Mouse (Mus musculus) cortical plate, adult 2 months (tissue): Measurements from ENCODE around the gene Susd1. TPM values are rescaled to one million over a fixed set of nuclear protein-coding genes. Genes with fewer than 3 reads are reported as not detected.
A peak's percentile ranks its signal among the peaks of the same experiment; 100 is the strongest.

ENCODE experiments used
- H3K27ac ChIP-seq: fragments of 200-500 bp; 2 replicates; pipeline ENCODE4 v1.5.1; 2012; ENCODE audit warnings: low read length, control low read depth, inconsistent platforms; ENCODE audit not compliant: insufficient read depth
- H3K4me1 ChIP-seq: fragments of 200-500 bp; 2 replicates; pipeline ENCODE4 v1.6.1; 2011; ENCODE audit warnings: low read length; ENCODE audit not compliant: control insufficient read depth, insufficient read depth
- H3K4me3 ChIP-seq: fragments of 200-500 bp; 2 replicates; pipeline ENCODE4 v1.5.1; 2011; ENCODE audit warnings: mild to moderate bottlenecking, low read length, control low read depth; ENCODE audit not compliant: insufficient read depth
- CTCF ChIP-seq: fragments of 200-500 bp; IDR thresholded peaks from 2 replicates; pipeline ENCODE4 v1.5.1; 2011; ENCODE audit warnings: mild to moderate bottlenecking, control low read depth, low read length; ENCODE audit not compliant: insufficient read depth; ENCODE audit errors: extremely low read depth
- POLR2A ChIP-seq: fragments of 200-500 bp; IDR thresholded peaks from 2 replicates; pipeline ENCODE4 v1.6.1; 2011; ENCODE audit warnings: mild to moderate bottlenecking, low read length, control low read depth; ENCODE audit not compliant: insufficient read depth; ENCODE audit errors: extremely low read depth
- polyA plus RNA-seq: library from polyadenylated mRNA; depleted of rRNA; stranded (reverse); fragments of >200 nt; gene quantifications from 2 replicates; pipeline ENCODE4 v1.2.3, GENCODE M21; 2012

Gene Susd1
- polyA plus RNA-seq, 1 experiment, result 12.8 TPM

DNA sequence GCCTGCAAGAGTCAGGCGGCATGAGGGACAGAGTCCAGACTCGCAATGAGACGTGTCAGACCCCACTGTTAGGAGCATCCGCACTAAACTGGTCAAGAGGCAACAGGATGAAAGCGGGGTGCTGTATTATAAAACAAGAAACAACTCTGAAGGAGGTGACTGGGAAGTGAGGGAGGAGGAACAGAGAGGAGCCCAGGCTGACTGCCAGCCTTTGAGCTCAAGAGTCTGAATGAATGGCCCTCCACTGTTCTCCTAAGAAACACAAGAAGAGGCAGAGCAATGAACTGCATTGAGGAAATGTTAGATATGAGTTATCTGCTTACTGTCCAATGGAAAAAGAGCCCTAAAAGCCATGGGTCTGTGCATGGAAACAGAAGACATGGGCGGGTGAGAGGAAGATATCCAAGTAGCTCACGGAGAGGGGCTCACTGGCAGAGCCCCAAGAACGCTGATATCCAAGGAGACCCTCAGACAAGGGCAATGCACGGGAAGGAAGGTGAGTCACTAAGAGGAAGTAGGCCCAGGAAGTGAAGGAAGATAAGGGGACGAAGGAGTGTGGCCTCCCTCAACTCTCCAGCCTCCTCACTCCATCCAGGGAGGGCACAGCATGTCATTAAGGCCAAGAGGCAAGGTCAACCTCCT lies 53.1 kb downstream of the Susd1 start:
- Histone ChIP-seq H3K4me1 (peaks cover 14% of the 10 kb centered on the region), H3K27ac (no peak overlapping the region), H3K4me3 (no peak overlapping the region)
- TF ChIP-seq CTCF (no peak), POLR2A (no peak)

DNA sequence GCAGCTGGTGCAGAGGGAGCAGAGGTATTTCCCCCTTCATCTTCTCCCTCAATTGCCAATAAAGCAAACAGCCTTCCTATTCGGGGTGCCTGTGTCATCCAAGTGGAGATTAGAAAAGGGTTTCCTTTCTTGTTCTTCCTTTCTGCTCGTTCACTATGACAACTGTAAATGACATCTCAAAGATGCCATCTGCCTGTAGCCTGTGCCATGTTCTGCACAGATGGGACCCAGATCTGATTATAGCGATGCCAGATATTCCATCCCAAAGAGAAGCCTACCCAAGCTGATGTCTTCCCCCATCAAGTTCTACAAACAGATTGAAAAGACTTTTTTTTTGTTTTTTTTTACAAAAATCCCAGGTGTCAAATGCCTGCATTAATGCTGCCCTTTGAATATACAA lies 54.6 kb downstream of the Susd1 start:
- Histone ChIP-seq H3K4me1 (peaks cover 12% of the 10 kb centered on the region), H3K27ac (no peak overlapping the region), H3K4me3 (no peak overlapping the region)
- TF ChIP-seq POLR2A, result no peak
- no peak for TF ChIP-seq CTCF

DNA sequence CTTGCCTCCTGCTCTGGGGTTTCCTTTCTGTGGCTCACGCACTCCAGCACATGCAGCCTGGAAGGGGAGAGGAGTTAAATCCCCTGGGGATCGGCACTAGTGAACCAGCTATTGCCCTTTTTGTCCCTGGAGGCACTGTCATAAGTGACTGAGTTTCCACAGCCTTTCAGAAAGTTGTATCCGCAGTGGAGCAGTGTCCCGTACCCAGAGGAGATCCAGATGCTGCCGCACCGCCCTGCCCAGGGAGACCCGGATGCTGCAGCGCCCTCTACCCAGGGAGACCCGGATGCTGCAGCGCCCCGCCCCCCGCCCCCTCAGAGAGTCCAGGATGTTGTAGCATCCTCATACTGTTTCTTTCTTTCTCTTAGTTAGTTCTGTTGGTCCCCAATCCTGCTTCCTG lies 56.3 kb downstream of the Susd1 start:
- no peak overlapping the region for H3K27ac ChIP-seq
- peaks cover 12% of the 10 kb centered on the region for H3K4me1 ChIP-seq
- TF ChIP-seq CTCF (no peak), POLR2A (no peak)
- no peak overlapping the region for H3K4me3 ChIP-seq

DNA sequence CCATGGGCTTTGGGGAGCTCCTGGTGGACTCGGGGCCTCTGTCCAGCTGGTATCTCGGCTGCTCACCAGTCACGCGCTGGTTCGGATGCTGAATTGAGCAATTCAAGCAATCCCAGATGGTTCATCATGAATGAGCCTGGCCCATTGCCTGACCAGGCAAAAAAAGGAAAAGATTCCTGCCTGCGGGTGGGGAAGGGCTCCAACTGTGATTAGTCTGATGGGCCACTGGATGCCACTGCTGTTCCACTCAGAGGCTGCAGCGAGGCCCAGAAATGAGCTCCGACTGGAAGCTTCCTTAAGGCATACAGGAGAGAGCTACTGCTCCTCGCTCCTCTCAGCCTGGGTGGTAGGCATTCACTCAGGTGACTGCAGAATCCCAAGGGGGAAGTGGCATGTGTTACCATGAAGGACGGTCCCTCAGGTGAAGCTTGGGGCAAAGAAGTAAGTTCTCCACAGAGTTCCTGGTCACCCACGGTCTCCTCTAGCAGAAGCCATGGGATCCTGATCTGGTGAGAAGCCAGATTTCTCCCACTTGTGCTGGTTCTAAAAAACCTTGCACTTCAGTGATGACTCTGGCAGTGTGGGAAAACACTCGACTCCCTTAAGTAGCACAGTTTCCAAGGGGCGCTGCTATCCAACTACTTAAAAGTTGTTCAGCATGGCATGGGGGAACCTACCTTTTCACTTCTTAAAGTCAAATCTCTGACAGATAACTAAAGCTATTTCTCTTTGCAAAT lies 57.3 kb downstream of the Susd1 start:
- Histone ChIP-seq H3K4me1 (peaks cover 12% of the 10 kb centered on the region), H3K27ac (no peak overlapping the region), H3K4me3 (no peak overlapping the region)
- TF ChIP-seq CTCF (peak; percentile 92), POLR2A (no peak)

DNA sequence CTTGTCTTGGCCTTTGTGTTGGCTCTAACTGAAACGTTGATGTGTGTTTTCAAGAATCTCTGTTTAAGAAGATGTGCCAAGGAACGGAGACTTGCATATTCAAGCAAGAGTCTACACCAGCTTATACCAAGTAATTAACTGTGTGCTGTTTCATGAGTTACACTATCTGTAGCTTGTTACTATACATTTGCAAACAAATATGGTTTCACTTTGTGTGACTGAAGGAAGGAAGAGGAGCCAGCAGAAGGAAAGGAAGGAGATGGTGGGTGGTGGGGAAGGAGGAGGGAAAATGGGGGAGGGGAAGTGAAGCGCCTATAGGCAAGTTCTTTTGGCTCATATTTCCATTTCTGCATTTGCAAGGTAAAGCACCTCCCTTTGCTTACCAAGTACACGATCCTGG lies 58.0 kb downstream of the Susd1 start:
- no peak for TF ChIP-seq CTCF
- TF ChIP-seq POLR2A, result no peak
- no peak overlapping the region for H3K27ac ChIP-seq
- H3K4me3 ChIP-seq, result no peak overlapping the region
- peaks cover 10% of the 10 kb centered on the region for H3K4me1 ChIP-seq

DNA sequence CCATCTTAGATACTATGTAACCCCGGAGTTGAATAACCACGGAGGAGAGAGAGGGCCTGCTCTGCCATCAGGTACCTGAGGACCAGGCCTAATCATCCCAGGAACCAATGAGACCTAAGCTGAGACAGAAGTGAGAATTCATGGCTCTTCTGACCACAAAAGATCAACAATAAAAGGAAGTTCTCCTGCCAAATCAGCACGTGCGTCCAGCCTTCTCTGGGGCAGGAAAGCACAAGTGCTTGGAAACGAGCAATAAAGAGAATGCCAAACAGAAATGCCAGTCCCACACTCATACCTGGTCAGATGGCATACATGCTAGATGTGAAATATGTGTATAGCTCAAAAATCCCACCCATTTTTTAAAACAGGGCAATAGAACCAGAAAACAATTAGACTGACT lies 58.6 kb downstream of the Susd1 start:
- Histone ChIP-seq H3K4me3 (no peak overlapping the region), H3K4me1 (peaks cover 10% of the 10 kb centered on the region), H3K27ac (no peak overlapping the region)
- TF ChIP-seq CTCF, result no peak
- no peak for TF ChIP-seq POLR2A

DNA sequence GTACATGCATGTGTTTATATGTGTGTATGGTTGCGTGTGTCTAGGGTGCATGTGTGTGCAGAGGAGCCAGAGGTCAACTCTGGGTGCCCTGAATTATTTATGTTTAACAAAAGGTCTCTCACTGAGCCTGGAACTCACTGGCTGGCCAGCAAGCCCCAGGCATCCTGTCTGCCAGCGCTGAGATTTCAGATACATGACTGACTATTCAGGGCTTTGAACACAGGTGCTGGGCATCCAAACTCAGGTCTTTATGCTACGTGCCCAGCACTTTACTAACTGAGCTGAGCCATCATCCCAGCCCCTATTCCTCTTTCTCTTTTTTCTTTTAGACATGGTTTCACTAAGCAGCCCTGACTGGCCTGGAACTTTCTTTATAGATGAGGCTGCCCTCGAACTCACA lies 59.8 kb downstream of the Susd1 start:
- no peak for TF ChIP-seq CTCF
- no peak overlapping the region for H3K27ac ChIP-seq
- H3K4me3 ChIP-seq, result no peak overlapping the region
- peaks cover 6% of the 10 kb centered on the region for H3K4me1 ChIP-seq

DNA sequence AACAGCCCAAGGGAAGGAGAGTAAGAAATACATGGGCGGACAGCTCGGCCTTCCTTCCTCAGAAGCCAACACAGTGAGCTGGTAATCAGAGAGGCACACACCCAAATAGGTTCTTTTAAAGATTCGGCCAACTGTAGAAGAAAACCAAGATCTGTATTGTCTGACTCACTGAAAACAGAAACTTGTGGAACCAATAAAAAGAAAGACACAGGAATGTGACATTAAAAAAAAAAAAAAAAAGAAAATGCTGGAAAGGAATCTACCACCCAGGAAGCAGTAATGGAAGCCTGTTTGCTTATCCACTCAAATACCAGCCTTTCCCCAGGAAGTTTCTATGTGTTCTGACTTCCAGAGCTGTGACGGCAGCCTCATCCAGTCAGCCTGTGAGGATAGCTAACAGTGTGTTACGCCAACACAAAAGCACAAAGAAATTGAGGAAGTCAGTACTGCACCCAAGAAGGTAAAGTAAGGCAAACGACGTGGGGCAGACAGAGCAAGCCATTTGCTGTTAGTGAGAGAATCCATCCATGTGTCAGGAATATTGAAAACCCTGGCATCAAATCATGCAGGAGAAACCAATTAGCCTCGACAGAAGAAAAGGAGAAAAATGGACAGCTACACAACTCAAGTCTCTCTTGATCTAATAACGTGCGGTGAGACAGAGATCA lies 64.0 kb downstream of the Susd1 start:
- Histone ChIP-seq H3K4me1 (peaks cover 4% of the 10 kb centered on the region; the same call in 1 of the 2 replicates), H3K27ac (no peak overlapping the region), H3K4me3 (no peak overlapping the region)
- TF ChIP-seq POLR2A (no peak), CTCF (no peak)

DNA sequence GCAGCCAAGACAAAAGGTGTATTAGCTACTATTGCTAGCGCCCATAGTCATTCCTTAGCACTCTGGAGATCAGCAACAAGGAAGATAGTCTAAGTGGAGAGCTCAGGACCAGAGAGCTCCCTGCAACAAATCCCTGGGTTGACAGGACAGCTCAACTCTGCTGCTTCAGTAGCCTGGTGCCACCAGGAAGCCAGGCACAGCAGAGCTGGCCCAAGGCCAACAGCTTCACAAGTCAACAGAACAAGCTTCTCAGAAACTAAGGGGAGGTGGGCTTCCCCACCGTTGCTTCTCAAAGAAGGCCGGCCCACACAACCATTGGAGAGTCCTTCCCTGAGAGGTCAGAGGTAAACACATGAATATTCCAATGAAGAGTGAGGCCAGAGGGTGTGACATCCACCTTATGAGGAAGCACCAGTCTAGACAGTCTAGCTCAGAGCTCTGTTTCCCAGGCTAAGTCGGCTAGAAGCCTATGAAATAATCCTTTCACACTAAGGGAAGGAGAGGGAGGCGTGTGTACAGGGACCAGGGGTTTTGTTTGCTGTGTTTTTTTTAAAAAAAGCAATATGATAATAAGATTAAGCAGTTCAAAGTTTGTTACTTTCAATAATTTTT lies 65.8 kb downstream of the Susd1 start:
- Histone ChIP-seq H3K27ac (peak overlapping the region; percentile 67), H3K4me1 (peaks cover 4% of the 10 kb centered on the region; the same call in 1 of the 2 replicates), H3K4me3 (no peak overlapping the region)
- TF ChIP-seq POLR2A, result no peak
- no peak for TF ChIP-seq CTCF
